Mouse (Mus musculus): ENCODE measurements around the gene Olfr1216.

Gene Olfr1216

DNA sequence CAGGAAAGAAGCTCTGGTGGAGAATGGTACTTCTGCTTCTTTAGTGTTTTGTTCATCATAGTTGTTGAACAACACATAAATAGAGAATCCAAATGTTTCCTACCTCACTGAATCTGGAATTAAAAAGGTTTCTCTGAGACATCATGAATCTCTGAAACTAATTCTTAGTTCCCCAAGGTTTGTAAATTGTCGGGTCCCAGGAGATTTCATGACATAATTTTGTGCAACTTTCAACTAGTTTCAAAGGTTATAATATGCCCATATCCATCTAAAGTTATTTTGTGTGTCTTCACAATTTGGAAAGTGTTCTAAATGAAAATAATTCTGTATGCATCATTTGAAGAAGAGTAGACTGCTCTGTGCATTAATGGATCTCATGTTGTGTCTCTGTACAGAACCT lies at the start of gene Olfr1216:
Gene Olfr1216 (minus strand): TSS at position 101 of the 400 bp plus-strand sequence.
- no peak for TF ChIP-seq GATA4 (IDR thresholded peaks at IDR 0.05; ENCODE audit: insufficient replicate concordance, low read length)

DNA sequence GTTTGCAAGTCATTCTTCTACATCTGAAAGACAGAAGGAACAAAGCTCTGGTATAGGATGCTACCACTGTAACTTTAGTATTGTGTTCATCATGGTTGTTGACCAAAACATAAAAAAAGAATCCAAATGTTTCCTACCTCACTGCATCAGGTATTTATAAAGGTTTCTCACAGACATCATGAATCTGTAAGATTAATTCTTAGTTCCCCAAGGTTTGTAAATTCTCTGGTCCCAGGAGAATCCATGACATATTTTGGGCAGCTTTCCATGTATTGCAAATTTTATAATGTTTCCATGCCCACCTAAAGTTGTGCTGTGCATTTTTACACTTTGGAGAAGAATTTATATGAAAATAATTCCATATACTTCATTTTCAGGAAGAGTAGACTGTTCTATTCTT lies 42.9 kb upstream of the Olfr1216 start, which contains the start of gene Olfr1218:
Gene Olfr1218 (minus strand): TSS at position 101 of the 400 bp plus-strand sequence.
- TF ChIP-seq GATA4 (IDR thresholded peaks at IDR 0.05; ENCODE audit: insufficient replicate concordance, low read length), result no peak

GRCm38 (mm10) chr2:89031965-89032364 lies 13.8 kb upstream of the Olfr1216 start, which contains the start of gene Olfr1217:
Olfr1217 (minus strand) TSS chr2:89032065.
- no peak for TF ChIP-seq GATA4 (IDR thresholded peaks at IDR 0.05; ENCODE audit: insufficient replicate concordance, low read length)

- no peak for TF ChIP-seq GATA4 (IDR thresholded peaks at IDR 0.05; ENCODE audit: insufficient replicate concordance, low read length)
These were observed 11.3 kb downstream of the Olfr1216 start, which contains the start of gene Olfr1215 for GRCm38 (mm10) chr2:89006873-89007272. Olfr1215 (minus strand) TSS chr2:89006973.

DNA sequence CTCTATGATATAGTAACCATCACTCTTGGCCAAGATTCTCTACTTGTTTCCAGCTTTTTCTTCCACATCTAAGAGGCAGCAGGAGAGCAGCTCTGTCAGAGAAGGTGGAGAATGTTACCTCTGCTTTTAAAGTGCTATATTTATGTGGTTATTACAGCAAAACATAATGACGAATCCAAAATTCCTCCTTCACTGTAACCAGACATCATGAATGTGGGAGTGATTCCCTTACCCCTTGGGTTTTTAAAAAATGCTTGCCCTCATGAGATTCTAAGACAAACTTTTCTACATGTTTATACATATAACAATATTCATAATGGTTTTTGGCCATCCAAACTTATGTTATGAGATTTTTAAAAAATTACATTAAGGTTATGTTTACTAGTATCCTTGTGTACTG lies 25.6 kb downstream of the Olfr1216 start, which contains the start of gene Olfr1214:
Gene Olfr1214 (minus strand): TSS at position 101 of the 400 bp plus-strand sequence.
- no peak for TF ChIP-seq GATA4 (IDR thresholded peaks at IDR 0.05; ENCODE audit: insufficient replicate concordance, low read length)

DNA sequence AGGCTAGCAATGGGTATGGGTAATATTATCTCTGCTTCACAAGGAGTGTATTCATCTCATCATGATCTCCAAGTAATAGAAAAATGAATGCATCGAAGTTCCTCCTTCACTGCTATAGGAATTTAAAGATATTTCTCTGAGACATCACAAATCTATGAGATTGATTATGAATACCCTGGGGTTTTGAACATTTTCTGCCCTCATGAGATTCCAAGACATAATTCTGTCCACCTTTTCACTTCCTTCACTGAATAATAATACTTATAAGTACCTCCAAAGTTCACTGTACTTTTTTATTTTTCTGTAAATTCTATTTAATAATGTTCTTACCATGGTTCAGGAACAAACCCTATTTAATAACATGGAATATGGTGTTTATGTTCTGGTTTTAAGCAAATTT lies 38.0 kb downstream of the Olfr1216 start, which contains the start of gene Gm13762:
Gene Gm13762 (minus strand): TSS at position 101 of the 400 bp plus-strand sequence.
- no peak for TF ChIP-seq GATA4 (IDR thresholded peaks at IDR 0.05; ENCODE audit: insufficient replicate concordance, low read length)

Measured in liver, adult (tissue).